In the genomic region with DNA sequence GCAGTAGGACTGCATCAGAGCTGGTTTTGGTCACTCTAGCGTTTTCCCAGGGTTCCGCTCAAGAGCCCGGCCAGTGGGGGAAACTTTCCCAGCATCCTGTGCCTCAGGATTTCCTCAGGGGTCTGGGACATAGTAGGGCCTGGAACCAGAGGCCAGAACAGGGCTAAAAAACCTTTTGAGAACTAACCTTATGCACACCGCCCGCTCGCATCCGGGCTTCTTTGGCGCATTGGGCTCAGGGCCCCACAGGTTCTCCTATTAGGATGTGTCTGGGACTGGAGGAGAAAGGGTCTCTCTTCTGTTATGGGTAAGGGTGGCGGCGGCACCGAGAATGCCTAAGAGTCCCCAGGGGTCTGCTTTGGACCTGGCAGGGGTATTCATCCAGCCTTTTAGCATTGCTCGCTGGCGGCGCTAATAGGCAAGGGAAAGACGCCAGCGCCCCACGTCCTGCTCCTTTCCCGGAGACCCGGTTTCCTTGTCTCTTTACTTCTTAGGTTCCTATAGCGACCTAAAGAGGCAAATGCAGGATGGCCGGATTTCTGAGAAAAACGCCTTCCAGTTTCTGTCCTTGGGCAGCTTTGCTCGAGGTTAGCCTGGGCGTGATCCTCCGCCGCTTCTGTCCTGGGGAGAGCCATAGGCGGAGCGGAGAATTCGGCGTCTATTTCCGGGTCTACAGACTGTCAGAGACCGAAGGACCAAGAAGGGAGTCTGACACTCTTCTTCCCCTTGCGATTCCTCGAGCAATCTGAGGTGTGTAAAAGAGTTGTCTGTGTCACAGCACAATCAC, we compare ENCODE assay signal across 8 mouse cellular contexts. TPM values are rescaled to one million over a fixed set of nuclear protein-coding genes. Genes with fewer than 3 reads are reported as not detected.
DNase-seq lines count a peak whose midpoint lies in the region; ATAC-seq and TF ChIP-seq lines count a peak whose summit lies in the region.
"Had no signal": no experiment of that assay in that cellular context is flagged by ENCODE, and none has a peak within 500 bp of the region (broad histone marks: within the 10 kb centered on the region; RNA-seq: fewer than 3 reads in every experiment).

No protein-coding gene starts in this region.

- WGBS in heart, postnatal 0 days: 2% methylated on average over 34 of the region's 34 CpGs
- 7% methylated on average over 34 of the region's 34 CpGs for WGBS in macrophage (ENCODE audit: missing documents)

- no peaks in the 10 kb centered on the region for H3K9me3 ChIP-seq in heart, postnatal 0 days (replicated peaks; ENCODE audit: control insufficient read depth, low read length)

- no peak for ATAC-seq in heart, postnatal 0 days (ENCODE audit: insufficient read depth, low read depth)

- no peak overlapping the region for H3K9ac ChIP-seq in heart, postnatal 0 days (replicated peaks; ENCODE audit: low read depth, low read length)

- peaks cover 2% of the 10 kb centered on the region; the same call in 1 of the 2 replicates for H3K4me1 ChIP-seq in testis, adult 2 months (ENCODE audit: control insufficient read depth, insufficient read depth, low read length)
- H3K4me1 ChIP-seq in heart, postnatal 0 days (ENCODE audit: control insufficient read depth, insufficient read depth): no peaks in the 10 kb centered on the region

- no peak for TF ChIP-seq POLR2A in testis, adult 2 months (IDR thresholded peaks at IDR 0.05; ENCODE audit: control insufficient read depth, low read depth, low read length)

- DNase-seq in testis, postnatal 10 days (ENCODE audit: low spot score): no peak
- no peak for DNase-seq in heart, postnatal 0 days (ENCODE audit: low spot score)
- DNase-seq in urinary bladder, postnatal 4 days (ENCODE audit: low spot score in 2 of 2): no peak
- DNase-seq in right cerebral cortex, adult 2 months (ENCODE audit: low spot score in 2 of 2): no peak
- DNase-seq in embryo, embryonic 9.5 days (ENCODE audit: extremely low spot score): no peak
- DNase-seq: kidney, postnatal 4 days had no signal

- TF ChIP-seq CTCF in testis, adult 2 months (IDR thresholded peaks at IDR 0.05; ENCODE audit: control insufficient read depth, insufficient read depth, insufficient replicate concordance, low read depth, low read length): no peak
- TF ChIP-seq CTCF in heart, postnatal 0 days (IDR thresholded peaks at IDR 0.05; ENCODE audit: low read depth): no peak

- TF ChIP-seq EP300 in heart, postnatal 0 days (IDR thresholded peaks at IDR 0.05; ENCODE audit: low read depth): no peak

- H3K27me3 ChIP-seq in testis, adult 2 months (ENCODE audit: control insufficient read depth, insufficient read depth, low read length): peaks cover 2% of the 10 kb centered on the region; the same call in 1 of the 2 replicates
- peaks cover 72% of the 10 kb centered on the region for H3K27me3 ChIP-seq in heart, postnatal 0 days (ENCODE audit: control insufficient read depth, insufficient read depth, low read length)

- no peaks in the 10 kb centered on the region for H3K36me3 ChIP-seq in testis, adult 2 months (ENCODE audit: control insufficient read depth, insufficient read depth, low read length)
- H3K36me3 ChIP-seq in heart, postnatal 0 days (replicated peaks; ENCODE audit: control insufficient read depth, insufficient read depth, low read length): no peaks in the 10 kb centered on the region
- H3K36me3 ChIP-seq in macrophage (ENCODE audit: inconsistent target): no peaks in the 10 kb centered on the region

- peak overlapping the region; percentile 27 for H3K4me3 ChIP-seq in testis, adult 2 months (ENCODE audit: control insufficient read depth, low read depth, low read length)
- peak overlapping the region; percentile 22 for H3K4me3 ChIP-seq in heart, postnatal 0 days (ENCODE audit: low read depth, low read length)
- peak overlapping the region; percentile 19 for H3K4me3 ChIP-seq in macrophage (ENCODE audit: inconsistent target)

- H3K4me2 ChIP-seq in heart, postnatal 0 days (ENCODE audit: low read depth, low read length): peak overlapping the region; percentile 40; the same call in 1 of the 2 replicates

- H3K79me2 ChIP-seq in macrophage (ENCODE audit: inconsistent target): no peaks in the 10 kb centered on the region

- no peak overlapping the region for H3K27ac ChIP-seq in testis, adult 2 months (ENCODE audit: control insufficient read depth, insufficient read depth, low read depth, low read length)
- H3K27ac ChIP-seq in heart, postnatal 0 days (ENCODE audit: low read depth): no peak overlapping the region
- no peak overlapping the region for H3K27ac ChIP-seq in macrophage

RNA-seq across cellular contexts. Expression of gene Bsx, which starts 2.4 kb away (rescaled TPM):
- 0.02 TPM in 1 of 2 replicates, not detected in the other for polyA plus RNA-seq in testis, adult 2 months (2012; rRNA removed)
- total RNA-seq in heart, postnatal 0 days (2014; rRNA removed; ENCODE audit: low replicate concordance): not detected in 2 replicates
- not detected in 2 replicates for polyA plus RNA-seq in heart, postnatal 0 days (2015; fragmentation: Nextera tagmentation; extraction: Ambion mirVana)
- total RNA-seq in macrophage (2018; cell fraction: chromatin; rRNA removed): not detected
- total RNA-seq in macrophage (2018; cell fraction: cytosol; rRNA removed): not detected
- not detected for total RNA-seq in macrophage (2018; cell fraction: nucleus; rRNA removed)
- polyA plus RNA-seq in macrophage (2018): not detected in 3 replicates
